Mouse (Mus musculus) small intestine, adult 2 months (tissue): Measurements from ENCODE around the gene Schip1.
"Not testable (repeated sequence)": the region's sequence is repeated elsewhere in the genome, so short reads cannot be mapped to it uniquely, and the experiment has no call there.

ENCODE experiments used
- CTCF ChIP-seq: fragments of 200-500 bp; IDR thresholded peaks from 2 replicates; pipeline ENCODE4 v1.5.1; 2012; ENCODE audit warnings: low read depth, mild to moderate bottlenecking, control low read depth, inconsistent platforms, low read length, moderate library complexity, mixed read lengths; ENCODE audit not compliant: insufficient replicate concordance, insufficient read length; ENCODE audit errors: extremely low read depth
- POLR2A ChIP-seq: fragments of 200-500 bp; IDR thresholded peaks from 2 replicates; pipeline ENCODE4 v1.6.1; 2012; ENCODE audit warnings: low read depth, mild to moderate bottlenecking, control low read depth, inconsistent platforms, low read length, moderate library complexity

DNA sequence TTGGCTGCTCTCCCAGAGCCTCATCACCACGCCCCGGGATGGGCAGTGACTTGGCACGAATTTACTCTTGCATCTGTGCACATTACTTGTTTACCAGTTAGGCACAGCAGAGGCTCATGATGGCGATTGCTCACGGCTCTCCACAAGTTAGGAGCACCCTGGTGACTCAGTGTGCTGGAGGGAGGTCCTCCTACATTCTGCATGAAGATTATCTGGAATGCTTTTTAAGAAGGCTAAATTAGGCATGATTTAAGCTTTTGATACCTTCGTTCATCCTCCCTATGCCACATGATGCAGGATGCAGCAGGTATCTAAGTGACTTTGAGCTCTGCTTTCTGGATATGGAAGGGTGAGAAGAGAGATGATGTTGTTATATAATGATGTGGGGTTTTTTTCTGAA lies 35.0 kb downstream of the Schip1 start:
- not testable (repeated sequence) for TF ChIP-seq POLR2A, CTCF
